Mouse (Mus musculus) lung, embryonic 15.5 days (tissue): ENCODE data around the gene Mdp1. TPM values are rescaled to one million over a fixed set of nuclear protein-coding genes. Genes with fewer than 3 reads are reported as not detected.
A peak's percentile ranks its signal among the peaks of the same experiment; 100 is the strongest.

Experiments
- ATAC-seq: fragments of 200-750 bp; cut with Nextera tagmentation; 2 replicates; pipeline ENCODE4 v1.8.0; 2017; ENCODE audit warnings: moderate number of reproducible peaks, borderline replicate concordance; ENCODE audit not compliant: low FRiP score, low TSS enrichment; ENCODE audit errors: extremely low read depth
- H3K27ac ChIP-seq: fragments of 300-500 bp; sonication (generic); 2 replicates; pipeline ENCODE4 v1.5.1; 2015; ENCODE audit warnings: moderate library complexity, mild to moderate bottlenecking, inconsistent platforms
- H3K27me3 ChIP-seq: fragments of 300-500 bp; sonication (generic); 2 replicates; pipeline ENCODE4 v1.6.1; 2015; ENCODE audit warnings: inconsistent platforms
- H3K36me3 ChIP-seq: fragments of 300-500 bp; sonication (generic); 2 replicates; pipeline ENCODE4 v1.6.1; 2015; ENCODE audit warnings: inconsistent platforms
- H3K4me1 ChIP-seq: fragments of 300-500 bp; sonication (generic); 2 replicates; pipeline ENCODE4 v1.6.1; 2015; ENCODE audit warnings: inconsistent platforms
- H3K4me2 ChIP-seq: fragments of 300-500 bp; sonication (generic); 2 replicates; pipeline ENCODE4 v1.6.1; 2015; ENCODE audit warnings: inconsistent platforms, mild to moderate bottlenecking, moderate library complexity
- H3K4me3 ChIP-seq: fragments of 300-500 bp; sonication (generic); 2 replicates; pipeline ENCODE4 v1.5.1; 2015; ENCODE audit warnings: mild to moderate bottlenecking, inconsistent platforms
- H3K9ac ChIP-seq: fragments of 300-500 bp; sonication (generic); 2 replicates; pipeline ENCODE4 v1.6.1; 2015; ENCODE audit warnings: inconsistent platforms
- H3K9me3 ChIP-seq: fragments of 300-500 bp; sonication (generic); 2 replicates; pipeline ENCODE4 v1.6.1; 2016; ENCODE audit warnings: inconsistent platforms
- WGBS: fragments of 180-500 bp; shearing (Covaris S2); methylation state at CpG from one replicate; pipeline ENCODE4 v1.1.7; 2015; 5-methylcytosine and 5-hydroxymethylcytosine counted together
- polyA plus RNA-seq: library from polyadenylated mRNA; unstranded; fragments of >200 nt; fragmentation: Nextera tagmentation; extraction: Ambion mirVana; gene quantifications from 2 replicates; pipeline ENCODE4 v1.2.1, GENCODE M21; 2015

Mdp1 gene
- polyA plus RNA-seq, 1 experiment from 2014 or later: 56.5 TPM

- H3K36me3 ChIP-seq: peaks cover 45% of the 10 kb centered on the region
- H3K9ac ChIP-seq: no peak overlapping the region
- H3K9me3 ChIP-seq: no peaks in the 10 kb centered on the region
- ATAC-seq: no peak
- H3K27me3 ChIP-seq: no peaks in the 10 kb centered on the region
- peaks cover 24% of the 10 kb centered on the region for H3K4me1 ChIP-seq
- WGBS: 96% methylated on average over 14 of the region's 14 CpGs
- no peak overlapping the region for H3K4me3 ChIP-seq
- H3K27ac ChIP-seq: no peak overlapping the region
- H3K4me2 ChIP-seq: no peak overlapping the region
Measured at GRCm38 (mm10) chr14:55640816-55641215, 19.5 kb downstream of the Mdp1 start.

DNA sequence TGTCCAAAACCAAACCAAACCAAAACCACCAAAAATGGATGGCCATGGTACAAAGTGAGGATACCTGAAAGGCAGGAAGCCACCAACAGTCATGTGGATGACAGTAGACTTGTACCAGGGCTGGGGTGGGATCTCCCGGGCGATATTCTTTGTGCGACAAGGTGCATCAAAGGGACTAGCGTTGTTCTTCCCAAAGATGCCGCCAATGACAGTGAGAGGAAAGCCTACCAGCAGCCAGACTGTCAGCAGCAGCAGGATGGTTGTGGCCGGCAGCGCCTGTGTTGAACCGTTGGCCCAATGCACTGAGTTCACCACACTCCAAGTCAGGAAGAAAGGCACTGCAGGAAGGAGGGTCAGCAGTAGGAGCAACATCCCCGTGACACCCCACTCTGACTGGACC is 22.5 kb downstream of the Mdp1 start, which contains the start of gene Gm49378:
TSS of gene Gm49378 (minus strand) at position 101 of the 400 bp plus-strand sequence.
- H3K9me3 ChIP-seq: no peaks in the 10 kb centered on the region
- no peak for ATAC-seq
- H3K9ac ChIP-seq: no peak within 1 kb of the TSS
- 86% methylated on average over 9 of the region's 9 CpGs for WGBS
- H3K4me1 ChIP-seq: peaks cover 21% of the 10 kb centered on the region
- peaks cover 58% of the 10 kb centered on the region for H3K36me3 ChIP-seq
- H3K27me3 ChIP-seq: no peaks in the 10 kb centered on the region
- no peak within 1 kb of the TSS for H3K4me2 ChIP-seq
- H3K4me3 ChIP-seq: no peak within 1 kb of the TSS
- H3K27ac ChIP-seq: no peak within 1 kb of the TSS

DNA sequence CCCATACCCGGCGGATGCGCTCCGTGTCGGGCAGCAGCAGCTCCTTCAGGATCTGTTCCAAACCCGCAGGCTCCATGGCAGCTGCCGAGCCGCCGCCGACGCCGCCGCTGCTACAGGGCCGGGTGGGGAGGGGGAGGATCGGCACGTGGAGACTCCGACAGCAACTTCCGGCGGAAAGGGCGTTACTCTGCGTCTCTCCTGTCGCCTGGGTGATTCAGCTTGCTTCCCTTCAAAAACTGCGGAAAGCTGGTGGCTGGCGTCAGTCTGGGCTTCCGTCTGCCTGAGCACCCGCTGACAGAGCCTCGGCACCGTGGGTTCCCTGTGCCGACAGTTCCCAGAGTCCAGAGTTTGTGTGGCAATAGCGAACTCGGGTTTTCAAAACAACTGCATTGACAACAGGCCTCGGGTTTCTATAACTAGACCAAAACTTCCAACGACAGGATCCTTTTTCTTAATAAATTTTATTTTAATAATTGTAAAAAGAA is 24.7 kb downstream of the Mdp1 start, which contains the start of gene Ipo4:
TSS of gene Ipo4 (minus strand) at position 435 of the 485 bp plus-strand sequence.
- peak; percentile 87 for ATAC-seq
- Histone ChIP-seq H3K9ac (peak within 1 kb of the TSS; percentile 81), H3K27me3 (no peaks in the 10 kb centered on the region), H3K27ac (peak within 1 kb of the TSS; percentile 58), H3K4me2 (peak within 1 kb of the TSS; percentile 98), H3K36me3 (peaks cover 72% of the 10 kb centered on the region), H3K4me1 (peaks cover 15% of the 10 kb centered on the region; the same call in 1 of the 2 replicates), H3K9me3 (no peaks in the 10 kb centered on the region), H3K4me3 (peak within 1 kb of the TSS; percentile 80)
- WGBS: 1% methylated on average over 33 of the region's 33 CpGs

- WGBS: 2% methylated on average over 23 of the region's 23 CpGs
- peaks cover 72% of the 10 kb centered on the region for H3K36me3 ChIP-seq
- H3K9me3 ChIP-seq: no peaks in the 10 kb centered on the region
- peak overlapping the region; percentile 81 for H3K9ac ChIP-seq
- peak overlapping the region; percentile 58 for H3K27ac ChIP-seq
- peak; percentile 53; the same call in 1 of the 2 replicates for ATAC-seq
- peak overlapping the region; percentile 80 for H3K4me3 ChIP-seq
- peak overlapping the region; percentile 98 for H3K4me2 ChIP-seq
- H3K27me3 ChIP-seq: no peaks in the 10 kb centered on the region
- H3K4me1 ChIP-seq: peaks cover 15% of the 10 kb centered on the region; the same call in 1 of the 2 replicates
Measured at GRCm38 (mm10) chr14:55634874-55635522, 25.3 kb downstream of the Mdp1 start.

DNA sequence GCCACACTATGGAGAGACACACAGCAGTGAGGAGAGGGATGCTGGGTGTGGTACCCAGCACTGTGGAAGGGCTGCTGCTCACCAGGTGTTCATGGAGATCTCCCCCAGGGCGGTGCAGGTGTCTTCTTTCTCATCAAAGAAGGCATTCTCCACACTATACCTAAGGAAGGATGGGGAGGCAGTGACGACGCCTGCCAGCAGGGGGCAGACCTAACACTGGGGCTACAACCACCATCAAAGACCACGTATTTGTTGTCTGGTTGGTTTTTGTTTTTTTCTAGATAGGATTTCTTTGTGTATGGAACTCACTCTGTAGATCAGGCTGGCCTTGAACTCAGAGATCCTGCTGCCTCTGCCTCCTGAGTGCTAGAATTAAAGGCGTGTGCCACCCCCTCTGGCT is 31.0 kb downstream of the Mdp1 start:
- no peak overlapping the region for H3K27ac ChIP-seq
- no peak overlapping the region for H3K4me3 ChIP-seq
- ATAC-seq: no peak
- H3K36me3 ChIP-seq: peaks cover 96% of the 10 kb centered on the region
- H3K4me1 ChIP-seq: no peaks in the 10 kb centered on the region; the same call in 1 of the 2 replicates
- 52% methylated on average over 5 of the region's 5 CpGs for WGBS
- H3K9me3 ChIP-seq: no peaks in the 10 kb centered on the region
- no peak overlapping the region for H3K4me2 ChIP-seq
- H3K27me3 ChIP-seq: no peaks in the 10 kb centered on the region
- H3K9ac ChIP-seq: no peak overlapping the region

DNA sequence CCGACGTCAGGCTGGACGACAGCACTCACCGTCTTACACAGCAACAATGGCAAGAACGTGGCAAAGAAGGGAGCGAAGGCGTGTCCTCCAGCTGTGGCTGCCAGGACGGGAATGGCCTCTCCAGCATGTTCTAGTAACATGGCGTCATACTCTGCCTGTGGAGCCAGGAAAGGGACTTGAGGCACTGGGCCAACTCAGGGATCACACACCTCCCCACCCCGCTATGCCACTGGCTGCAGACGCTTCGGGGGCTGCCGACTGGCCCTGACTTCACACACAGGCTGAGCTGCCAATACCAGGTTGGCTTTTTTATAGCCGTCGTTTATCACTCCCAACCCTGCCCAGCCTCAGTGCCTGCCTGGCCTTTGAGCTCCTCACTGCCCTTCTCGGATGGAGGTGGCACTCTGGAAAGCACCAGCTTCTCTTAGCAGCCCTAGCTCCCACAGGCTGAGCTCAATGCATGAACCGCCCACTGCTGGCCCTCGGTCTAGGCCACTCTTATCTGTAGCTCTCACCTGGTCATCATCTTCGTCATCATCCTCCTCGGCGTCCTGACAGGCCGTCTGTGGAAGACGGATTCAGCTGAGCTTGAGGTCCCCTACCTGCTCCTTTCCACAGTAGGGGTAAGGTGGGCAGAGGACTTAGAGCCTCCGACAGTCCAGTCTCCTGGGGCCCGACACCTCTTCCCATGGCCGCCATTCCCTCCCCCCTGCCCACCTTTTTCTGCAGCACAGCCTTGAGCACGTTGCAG is 32.1 kb downstream of the Mdp1 start:
- H3K9ac ChIP-seq: no peak overlapping the region
- H3K4me1 ChIP-seq: no peaks in the 10 kb centered on the region
- no peak overlapping the region for H3K4me3 ChIP-seq
- H3K27me3 ChIP-seq: no peaks in the 10 kb centered on the region
- H3K9me3 ChIP-seq: no peaks in the 10 kb centered on the region
- ATAC-seq: no peak
- H3K4me2 ChIP-seq: no peak overlapping the region
- H3K27ac ChIP-seq: no peak overlapping the region
- H3K36me3 ChIP-seq: peaks cover 92% of the 10 kb centered on the region
- WGBS: 87% methylated on average over 27 of the region's 27 CpGs

DNA sequence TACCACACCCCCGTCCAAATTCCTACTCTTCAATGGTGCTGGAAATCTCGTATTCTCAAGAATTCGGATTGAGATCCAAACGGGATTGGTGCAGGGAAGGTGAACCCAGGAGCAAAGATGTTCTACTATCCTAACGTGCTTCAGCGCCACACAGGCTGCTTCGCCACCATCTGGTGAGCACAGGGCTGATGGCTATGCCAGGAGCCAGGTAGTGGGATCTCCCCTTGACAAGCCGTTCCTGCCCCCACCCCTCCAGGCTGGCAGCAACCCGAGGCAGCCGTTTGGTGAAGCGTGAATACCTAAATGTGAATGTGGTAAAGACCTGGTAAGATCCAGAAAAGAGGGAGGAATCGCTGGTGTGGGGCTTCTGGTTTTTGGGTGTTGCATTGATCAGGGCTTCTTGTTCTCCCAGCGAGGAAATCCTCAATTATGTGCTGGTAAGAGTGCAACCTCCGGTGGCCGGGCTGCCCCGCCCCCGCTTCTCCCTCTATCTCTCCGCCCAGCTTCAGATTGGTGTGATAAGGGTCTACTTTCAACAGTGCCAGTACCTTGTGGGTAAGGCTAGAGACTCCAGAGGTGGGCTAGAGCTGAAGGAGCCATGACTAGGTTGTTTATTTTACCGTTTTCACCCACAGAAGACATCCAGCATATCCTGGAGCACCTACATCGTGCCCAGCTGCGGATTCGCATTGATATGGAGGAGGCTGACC is 41.7 kb downstream of the Mdp1 start:
- Histone ChIP-seq H3K27ac (peak overlapping the region; percentile 26; the same call in 1 of the 2 replicates), H3K4me3 (peak overlapping the region; percentile 36), H3K36me3 (no peaks in the 10 kb centered on the region), H3K27me3 (no peaks in the 10 kb centered on the region), H3K9me3 (no peaks in the 10 kb centered on the region), H3K4me1 (peaks cover 7% of the 10 kb centered on the region; the same call in 1 of the 2 replicates), H3K9ac (peak overlapping the region; percentile 21), H3K4me2 (peak overlapping the region; percentile 52)
- 27% methylated on average over 22 of the region's 22 CpGs for WGBS
- no peak for ATAC-seq

- no peaks in the 10 kb centered on the region for H3K9me3 ChIP-seq
- H3K9ac ChIP-seq: peak within 1 kb of the TSS; percentile 21
- WGBS: 17% methylated on average over 21 of the region's 21 CpGs
- no peaks in the 10 kb centered on the region for H3K27me3 ChIP-seq
- H3K4me1 ChIP-seq: peaks cover 7% of the 10 kb centered on the region; the same call in 1 of the 2 replicates
- H3K4me2 ChIP-seq: peak within 1 kb of the TSS; percentile 52
- peak within 1 kb of the TSS; percentile 36 for H3K4me3 ChIP-seq
- H3K27ac ChIP-seq: peak within 1 kb of the TSS; percentile 60
- ATAC-seq: peak; percentile 78
- H3K36me3 ChIP-seq: no peaks in the 10 kb centered on the region
Measured at GRCm38 (mm10) chr14:55617822-55618221, 42.5 kb downstream of the Mdp1 start, which contains the start of gene Rec8. Gene Rec8, plus strand, starts transcription at chr14:55618037.

- 71% methylated on average over 2 of the region's 2 CpGs for WGBS
- no peak overlapping the region for H3K4me2 ChIP-seq
- no peaks in the 10 kb centered on the region for H3K9me3 ChIP-seq
- H3K27ac ChIP-seq: peak overlapping the region; percentile 60; the same call in 1 of the 2 replicates
- H3K4me3 ChIP-seq: no peak overlapping the region
- H3K9ac ChIP-seq: no peak overlapping the region
- H3K36me3 ChIP-seq: no peaks in the 10 kb centered on the region
- peaks cover 7% of the 10 kb centered on the region; the same call in 1 of the 2 replicates for H3K4me1 ChIP-seq
- no peak for ATAC-seq
- H3K27me3 ChIP-seq: no peaks in the 10 kb centered on the region
Measured at GRCm38 (mm10) chr14:55616844-55617243, 43.5 kb downstream of the Mdp1 start.

- H3K4me3 ChIP-seq: no peak overlapping the region
- no peak for ATAC-seq
- H3K36me3 ChIP-seq: no peaks in the 10 kb centered on the region
- H3K27me3 ChIP-seq: no peaks in the 10 kb centered on the region
- 42% methylated on average over 2 of the region's 2 CpGs for WGBS
- no peak overlapping the region for H3K4me2 ChIP-seq
- no peak overlapping the region for H3K9ac ChIP-seq
- peaks cover 7% of the 10 kb centered on the region; the same call in 1 of the 2 replicates for H3K4me1 ChIP-seq
- H3K9me3 ChIP-seq: no peaks in the 10 kb centered on the region
- no peak overlapping the region for H3K27ac ChIP-seq
Measured at GRCm38 (mm10) chr14:55615876-55616275, 44.4 kb downstream of the Mdp1 start.

- Histone ChIP-seq H3K4me1 (peaks cover 7% of the 10 kb centered on the region; the same call in 1 of the 2 replicates), H3K27me3 (no peaks in the 10 kb centered on the region), H3K9me3 (no peaks in the 10 kb centered on the region), H3K36me3 (peaks cover 2% of the 10 kb centered on the region), H3K27ac (no peak overlapping the region), H3K4me3 (no peak overlapping the region), H3K4me2 (no peak overlapping the region), H3K9ac (no peak overlapping the region)
- ATAC-seq: no peak
- 59% methylated on average over 7 of the region's 7 CpGs for WGBS
Measured at GRCm38 (mm10) chr14:55614565-55615178, 45.6 kb downstream of the Mdp1 start.
